Mouse (Mus musculus): Measurements from ENCODE around the gene Inafm1. TPM values are rescaled to one million over a fixed set of nuclear protein-coding genes. Genes with fewer than 3 reads are reported as not detected.

The Inafm1 gene
- polyA plus RNA-seq, 1 experiment from 2014 or later, result 29.6 TPM

GRCm38 (mm10) chr7:16239554-16239997, 33.8 kb downstream of the Inafm1 start:
- H3K27ac ChIP-seq (replicated peaks), result no peak overlapping the region
- H3K4me1 ChIP-seq, result no peaks in the 10 kb centered on the region
- H3K36me3 ChIP-seq, result no peaks in the 10 kb centered on the region
- H3K9ac ChIP-seq, result no peak overlapping the region
- WGBS, result 48% methylated on average over 9 of the region's 9 CpGs
- H3K9me3 ChIP-seq (replicated peaks), result no peaks in the 10 kb centered on the region
- no peak overlapping the region for H3K4me3 ChIP-seq (replicated peaks)
- no peaks in the 10 kb centered on the region for H3K27me3 ChIP-seq
- no peak overlapping the region for H3K4me2 ChIP-seq (replicated peaks)
- ATAC-seq (ENCODE audit: insufficient number of reproducible peaks, low FRiP score, low TSS enrichment, low read depth), result no peak

GRCm38 (mm10) chr7:16229869-16230268, 43.5 kb downstream of the Inafm1 start:
- WGBS, result 20% methylated on average over 5 of the region's 5 CpGs
- Histone ChIP-seq H3K9me3 (replicated peaks) (no peaks in the 10 kb centered on the region), H3K27me3 (no peaks in the 10 kb centered on the region), H3K36me3 (no peaks in the 10 kb centered on the region), H3K4me2 (replicated peaks) (no peak overlapping the region), H3K27ac (replicated peaks) (no peak overlapping the region), H3K4me3 (replicated peaks) (no peak overlapping the region), H3K4me1 (0 out of 2 replicates have a peak, but pooled peaks cover 4% of the 10 kb centered on the region), H3K9ac (no peak overlapping the region)
- no peak for ATAC-seq (ENCODE audit: insufficient number of reproducible peaks, low FRiP score, low TSS enrichment, low read depth)

Other genes with a start within 250 kb of the Inafm1 start
- 9.4 and 10.3 TPM in 2 replicates for gene Bicra, start 225.7 kb downstream of the Inafm1 start, polyA plus RNA-seq (2015; fragmentation: Nextera tagmentation; extraction: Ambion mirVana)
- 0.13 and 0.15 TPM in 2 replicates for gene Zfp541, start 211.8 kb downstream of the Inafm1 start, polyA plus RNA-seq (2015; fragmentation: Nextera tagmentation; extraction: Ambion mirVana)
- gene Napa, start 175.2 kb downstream of the Inafm1 start, polyA plus RNA-seq (2015; fragmentation: Nextera tagmentation; extraction: Ambion mirVana), result 244 and 245 TPM in 2 replicates
- gene Kptn, start 153.7 kb downstream of the Inafm1 start, polyA plus RNA-seq (2015; fragmentation: Nextera tagmentation; extraction: Ambion mirVana), result 31.1 and 33.9 TPM in 2 replicates
- gene Slc8a2, start 143.8 kb downstream of the Inafm1 start, polyA plus RNA-seq (2015; fragmentation: Nextera tagmentation; extraction: Ambion mirVana), result 0.25 and 0.35 TPM in 2 replicates
- 47.6 and 51.5 TPM in 2 replicates for gene Meis3, start 98.5 kb downstream of the Inafm1 start, polyA plus RNA-seq (2015; fragmentation: Nextera tagmentation; extraction: Ambion mirVana)
- gene Dhx34, start 51.6 kb downstream of the Inafm1 start, polyA plus RNA-seq (2015; fragmentation: Nextera tagmentation; extraction: Ambion mirVana), result 14.5 and 15.5 TPM in 2 replicates
- gene C5ar2, start 29.5 kb downstream of the Inafm1 start, polyA plus RNA-seq (2015; fragmentation: Nextera tagmentation; extraction: Ambion mirVana), result 0.04 and 0.35 TPM in 2 replicates
- gene C5ar1, start 14.1 kb downstream of the Inafm1 start, polyA plus RNA-seq (2015; fragmentation: Nextera tagmentation; extraction: Ambion mirVana), result 4.4 and 4.5 TPM in 2 replicates
- 27.0 and 31.1 TPM in 2 replicates for gene Ccdc9, start 13.2 kb upstream of the Inafm1 start, polyA plus RNA-seq (2015; fragmentation: Nextera tagmentation; extraction: Ambion mirVana)
- 5.1 and 7.5 TPM in 2 replicates for gene Bbc3, start 34.8 kb upstream of the Inafm1 start, polyA plus RNA-seq (2015; fragmentation: Nextera tagmentation; extraction: Ambion mirVana)
- gene Sae1, start 114.2 kb upstream of the Inafm1 start, polyA plus RNA-seq (2015; fragmentation: Nextera tagmentation; extraction: Ambion mirVana), result 291 and 292 TPM in 2 replicates
- gene Zc3h4, start 127.3 kb upstream of the Inafm1 start, polyA plus RNA-seq (2015; fragmentation: Nextera tagmentation; extraction: Ambion mirVana), result 16.9 and 17.0 TPM in 2 replicates
- 48.6 and 49.6 TPM in 2 replicates for gene Tmem160, start 179.2 kb upstream of the Inafm1 start, polyA plus RNA-seq (2015; fragmentation: Nextera tagmentation; extraction: Ambion mirVana)
- 0.33 and 0.47 TPM in 2 replicates for gene Npas1, start 204.1 kb upstream of the Inafm1 start, polyA plus RNA-seq (2015; fragmentation: Nextera tagmentation; extraction: Ambion mirVana)

Data from embryonic facial prominence, embryonic 15.5 days (tissue).